Mouse (Mus musculus): ENCODE measurements around the gene Chil4.
"Not testable (repeated sequence)": the region's sequence is repeated elsewhere in the genome, so short reads cannot be mapped to it uniquely, and the experiment has no call there.

Gene Chil4

GRCm38 (mm10) chr3:106219407-106219806 is at the start of gene Chil4:
Chil4 (minus strand) TSS chr3:106219507.
- no peak for DNase-seq (ENCODE audit: low spot score in 2 of 2)

DNA sequence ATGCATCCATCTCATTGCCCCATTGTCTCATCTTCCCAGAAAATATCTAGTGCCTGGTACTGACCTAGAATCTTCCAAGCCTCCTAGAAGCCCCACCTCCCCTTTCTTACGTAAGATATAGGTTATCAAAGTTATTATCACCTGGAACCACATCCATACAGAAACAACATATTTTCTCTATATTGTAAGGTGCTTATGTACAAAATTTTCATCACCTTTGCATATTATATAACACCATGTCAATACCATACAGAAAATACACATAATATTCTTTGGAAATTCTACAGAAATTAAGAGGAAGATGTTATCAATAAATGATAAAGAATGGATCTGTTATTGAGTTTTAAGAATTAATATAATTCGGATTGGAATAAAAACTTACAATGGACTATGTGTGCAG is 46.5 kb upstream of the Chil4 start:
- DNase-seq (ENCODE audit: low spot score in 2 of 2): no peak

- DNase-seq (ENCODE audit: low spot score in 2 of 2): no peak
Observed at GRCm38 (mm10) chr3:106264854-106265253, 45.5 kb upstream of the Chil4 start.

DNA sequence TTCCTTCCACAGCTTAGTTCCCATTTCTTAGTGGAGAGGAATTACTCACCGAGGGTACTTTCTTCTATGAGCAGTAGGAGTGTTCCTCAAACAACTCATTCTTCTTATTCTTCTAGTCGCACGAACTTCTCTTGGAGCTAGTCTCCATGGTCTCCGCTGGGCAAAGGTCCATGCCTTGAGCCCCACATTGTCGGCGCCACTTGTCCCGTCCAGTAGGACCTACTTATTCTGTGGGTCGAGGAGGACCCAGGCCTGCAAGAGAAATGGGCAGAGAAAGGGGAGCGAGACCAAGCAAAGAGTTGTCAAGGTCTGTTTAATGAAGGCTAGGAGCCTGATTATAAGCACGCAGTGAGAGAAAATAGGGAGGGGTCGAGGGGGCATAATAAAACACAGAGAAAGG is 37.8 kb upstream of the Chil4 start:
- DNase-seq (ENCODE audit: low spot score in 2 of 2): peak in 1 of 2 experiments; percentile 63

- peak in 1 of 2 experiments; percentile 58 for DNase-seq (ENCODE audit: low spot score in 2 of 2)
Observed at GRCm38 (mm10) chr3:106252719-106253118, 33.4 kb upstream of the Chil4 start.

DNA sequence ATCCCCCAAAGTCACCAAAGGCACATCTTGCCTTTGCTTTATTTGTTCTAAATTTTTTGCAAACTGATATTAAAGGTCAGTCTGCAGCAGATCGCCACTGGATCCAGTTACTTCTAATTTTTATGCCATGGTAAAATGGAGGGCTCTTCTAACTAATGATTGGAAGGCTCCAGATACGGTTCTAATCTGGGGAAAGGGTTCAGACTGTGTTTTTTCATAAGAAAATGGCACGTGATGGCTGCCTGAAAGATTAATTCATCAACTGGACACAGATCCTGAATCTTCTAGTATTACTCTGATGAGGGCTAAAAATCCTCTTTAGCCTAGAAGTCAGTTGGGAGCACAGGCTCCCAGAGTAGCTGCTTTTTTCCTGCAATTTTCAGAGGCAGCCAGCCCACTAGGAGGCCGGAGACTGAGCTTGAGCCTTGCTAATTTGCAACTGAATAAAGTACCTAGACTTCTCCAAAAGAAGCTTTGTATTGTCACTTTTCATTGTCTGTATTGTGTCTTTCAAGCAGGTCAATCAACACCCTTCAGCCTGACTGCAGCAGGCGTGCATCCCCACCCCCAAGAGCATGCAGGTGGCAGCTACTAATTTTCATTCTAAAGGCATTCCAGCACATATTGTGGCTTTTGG is 31.6 kb upstream of the Chil4 start:
- not testable (repeated sequence) for DNase-seq (ENCODE audit: low spot score in 2 of 2)

DNA sequence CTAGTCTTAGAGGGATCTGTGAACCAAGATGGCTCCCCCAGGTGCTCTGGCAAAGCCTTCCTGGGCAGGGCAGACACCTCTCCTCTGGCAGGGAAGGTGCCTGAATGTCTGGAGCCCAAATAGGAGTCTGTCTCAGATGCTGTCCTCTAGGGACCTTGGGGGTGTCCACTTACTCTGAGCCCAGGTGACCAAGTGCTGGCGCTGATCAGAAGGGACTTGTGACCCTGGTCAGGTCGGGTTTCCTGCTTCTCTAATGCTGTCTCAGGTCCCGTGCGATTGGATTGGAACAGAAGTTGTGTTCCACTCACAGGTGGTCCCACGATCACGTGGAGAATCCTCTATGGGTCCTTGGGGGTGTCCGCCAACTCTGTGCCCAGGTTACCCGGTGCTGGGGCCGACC is 28.1 kb upstream of the Chil4 start:
- peak in 1 of 2 experiments; percentile 60 for DNase-seq (ENCODE audit: low spot score in 2 of 2)

GRCm38 (mm10) chr3:106240210-106240609 is 20.9 kb upstream of the Chil4 start:
- DNase-seq (ENCODE audit: low spot score in 2 of 2): not testable (repeated sequence)

DNA sequence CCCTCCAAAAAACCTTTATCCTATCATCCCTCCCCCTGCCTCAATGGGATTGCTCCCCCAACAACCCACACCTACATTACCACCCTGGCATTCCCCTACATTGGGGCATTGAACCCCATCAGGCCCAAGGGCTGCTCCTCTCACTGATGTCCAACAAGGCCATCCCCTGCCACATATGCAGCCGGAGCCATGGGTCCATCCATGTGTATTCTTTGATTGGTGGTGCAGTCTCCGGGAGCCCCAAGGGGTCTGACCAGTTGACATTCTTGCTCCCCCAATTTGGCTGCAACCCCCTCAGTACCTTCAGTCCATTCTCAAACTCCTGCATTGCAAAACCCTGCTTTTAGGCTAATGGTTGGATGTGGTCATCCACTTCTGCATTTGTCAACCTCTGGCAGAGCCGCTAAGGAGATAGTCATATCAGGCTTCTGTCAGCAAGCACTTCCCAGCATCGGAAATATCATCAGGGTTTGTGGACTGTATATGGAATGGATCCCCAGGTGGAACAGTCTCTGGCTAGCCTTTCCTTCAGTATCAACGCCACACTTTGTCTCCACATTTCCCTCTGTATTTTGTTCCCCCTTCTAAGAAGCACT is 20.0 kb upstream of the Chil4 start:
- DNase-seq (ENCODE audit: low spot score in 2 of 2): no peak

DNA sequence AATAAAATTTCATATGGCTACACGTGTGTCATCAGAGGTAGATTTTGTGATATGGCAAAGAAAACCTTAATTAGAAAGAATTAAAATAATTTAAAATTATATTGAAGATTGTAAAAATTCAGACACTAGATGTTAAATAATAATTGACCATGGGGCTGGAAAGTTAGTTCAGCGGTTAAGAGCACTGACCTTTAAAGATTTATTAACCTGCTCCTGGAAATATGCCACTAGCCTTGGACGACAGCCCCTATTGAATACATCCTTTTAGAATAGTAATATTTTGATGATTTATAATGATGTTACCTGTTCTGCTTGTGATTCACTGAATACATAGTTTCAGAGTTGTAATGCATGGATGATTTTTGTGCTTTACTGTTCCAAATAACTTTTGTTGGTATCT is 4.1 kb upstream of the Chil4 start:
- DNase-seq (ENCODE audit: low spot score in 2 of 2): not testable (repeated sequence)

- DNase-seq (ENCODE audit: low spot score in 2 of 2): no peak
Observed at GRCm38 (mm10) chr3:106221625-106222265, 2.4 kb upstream of the Chil4 start.

GRCm38 (mm10) chr3:106218284-106218954 is 888 bp downstream of the Chil4 start:
- not testable (repeated sequence) for DNase-seq (ENCODE audit: low spot score in 2 of 2)

- not testable (repeated sequence) for DNase-seq (ENCODE audit: low spot score in 2 of 2)
Observed at GRCm38 (mm10) chr3:106198030-106198429, 21.3 kb downstream of the Chil4 start.

- DNase-seq (ENCODE audit: low spot score in 2 of 2): not testable (repeated sequence)
Observed at GRCm38 (mm10) chr3:106197246-106197645, 22.1 kb downstream of the Chil4 start.

DNA sequence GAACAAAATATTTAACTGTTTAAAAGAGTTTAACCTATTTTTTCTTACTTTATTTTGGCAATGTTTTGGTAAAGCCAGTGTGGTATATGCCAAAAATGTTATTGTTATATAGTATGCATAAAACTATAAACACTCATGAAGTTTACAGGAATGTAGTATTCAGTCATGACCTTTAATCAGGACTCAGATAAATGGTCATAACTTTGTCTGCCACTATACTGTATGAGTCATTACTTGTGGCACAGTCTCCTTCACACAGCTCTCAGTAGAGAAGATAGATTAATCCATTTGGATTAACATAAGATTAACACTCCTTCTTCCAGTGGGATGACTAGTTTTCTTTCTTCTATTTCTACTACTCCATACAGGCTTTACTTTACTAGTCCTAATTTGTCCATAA is 23.0 kb downstream of the Chil4 start:
- no peak for DNase-seq (ENCODE audit: low spot score in 2 of 2)

GRCm38 (mm10) chr3:106195486-106195885 is 23.8 kb downstream of the Chil4 start:
- no peak for DNase-seq (ENCODE audit: low spot score in 2 of 2)

GRCm38 (mm10) chr3:106187991-106188390 is 31.3 kb downstream of the Chil4 start:
- no peak for DNase-seq (ENCODE audit: low spot score in 2 of 2)

GRCm38 (mm10) chr3:106177509-106178189 is 41.7 kb downstream of the Chil4 start:
- DNase-seq (ENCODE audit: low spot score in 2 of 2): no peak

GRCm38 (mm10) chr3:106174971-106175370 is 44.3 kb downstream of the Chil4 start:
- not testable (repeated sequence) for DNase-seq (ENCODE audit: low spot score in 2 of 2)

GRCm38 (mm10) chr3:106172506-106172905 is 46.8 kb downstream of the Chil4 start:
- DNase-seq (ENCODE audit: low spot score in 2 of 2): not testable (repeated sequence)

- peak in 1 of 2 experiments; percentile 64 for DNase-seq (ENCODE audit: low spot score in 2 of 2)
Observed at GRCm38 (mm10) chr3:106171135-106171731, 48.1 kb downstream of the Chil4 start.
